ENCODE assay signal across 8 mouse cellular contexts in genomic region chr8:48153360-48154121, GRCm38 (mm10). TPM values are rescaled to one million over a fixed set of nuclear protein-coding genes. Genes with fewer than 3 reads are reported as not detected.
DNase-seq lines count a peak whose midpoint lies in the region; ATAC-seq and TF ChIP-seq lines count a peak whose summit lies in the region.

No protein-coding gene starts in this region.

- no peak overlapping the region for H3K9ac ChIP-seq in embryonic facial prominence, embryonic 15.5 days
- no peak overlapping the region for H3K9ac ChIP-seq in neural tube, embryonic 11.5 days (ENCODE audit: low read length)

- TF ChIP-seq POLR2A in kidney, adult 2 months (IDR thresholded peaks at IDR 0.05; ENCODE audit: low read depth, low read length) = no peak

- peak overlapping the region; percentile 40 for H3K4me2 ChIP-seq in embryonic facial prominence, embryonic 15.5 days (replicated peaks)
- no peak overlapping the region for H3K4me2 ChIP-seq in neural tube, embryonic 11.5 days (ENCODE audit: low read depth)

- H3K36me3 ChIP-seq in embryonic facial prominence, embryonic 15.5 days = no peaks in the 10 kb centered on the region
- no peaks in the 10 kb centered on the region for H3K36me3 ChIP-seq in kidney, adult 2 months (ENCODE audit: control insufficient read depth, insufficient read depth, low read length)
- peaks cover 16% of the 10 kb centered on the region for H3K36me3 ChIP-seq in limb, embryonic 10.5 days
- no peaks in the 10 kb centered on the region for H3K36me3 ChIP-seq in neural tube, embryonic 11.5 days (ENCODE audit: control insufficient read depth, insufficient read depth, low read length)

- H3K4me3 ChIP-seq in embryonic facial prominence, embryonic 15.5 days (replicated peaks) = peak overlapping the region; percentile 13; the same call in 1 of the 2 replicates
- no peak overlapping the region for H3K4me3 ChIP-seq in kidney, adult 2 months (ENCODE audit: insufficient read depth, low read depth, low read length)
- no peak overlapping the region for H3K4me3 ChIP-seq in limb, embryonic 10.5 days
- H3K4me3 ChIP-seq in neural tube, embryonic 11.5 days (ENCODE audit: low read depth, low read length) = no peak overlapping the region

- H3K9me3 ChIP-seq in embryonic facial prominence, embryonic 15.5 days (replicated peaks) = 0 out of 2 replicates have a peak, but pooled peaks cover 4% of the 10 kb centered on the region
- H3K9me3 ChIP-seq in limb, embryonic 10.5 days (replicated peaks) = peaks cover 4% of the 10 kb centered on the region; the same call in 1 of the 2 replicates
- H3K9me3 ChIP-seq in neural tube, embryonic 11.5 days (ENCODE audit: control insufficient read depth, low read length) = no peaks in the 10 kb centered on the region

- peak; percentile 57 for DNase-seq in layer of hippocampus, adult 11-12 months (ENCODE audit: low spot score)
- no peak for DNase-seq in layer of hippocampus, adult 9-10 months (ENCODE audit: low spot score)
- peak; percentile 68 to 77 for DNase-seq in heart, adult 9 months (ENCODE audit: low spot score in 2 of 2)
- peak; percentile 61 for DNase-seq in kidney, adult 2 months
- DNase-seq in limb, embryonic 10.5 days (ENCODE audit: low spot score) = peak; percentile 51
- DNase-seq in neural tube, embryonic 11.5 days (ENCODE audit: low spot score) = peak; percentile 35

- peak overlapping the region; percentile 19; the same call in 1 of the 2 replicates for H3K27ac ChIP-seq in embryonic facial prominence, embryonic 15.5 days (replicated peaks)
- H3K27ac ChIP-seq in kidney, adult 2 months (ENCODE audit: insufficient read depth, low read depth, low read length) = no peak overlapping the region
- peak overlapping the region; percentile 36; the same call in 1 of the 2 replicates for H3K27ac ChIP-seq in limb, embryonic 10.5 days
- no peak overlapping the region for H3K27ac ChIP-seq in neural tube, embryonic 11.5 days (ENCODE audit: low read depth, low read length)

- TF ChIP-seq CTCF in kidney, adult 2 months (conservative IDR thresholded peaks at IDR 0.05; ENCODE audit: insufficient read depth, insufficient read length, low read depth, low read length) = no peak

- peaks cover 20% of the 10 kb centered on the region for H3K4me1 ChIP-seq in embryonic facial prominence, embryonic 15.5 days
- no peaks in the 10 kb centered on the region for H3K4me1 ChIP-seq in kidney, adult 2 months (ENCODE audit: control insufficient read depth, insufficient read depth, low read length)
- H3K4me1 ChIP-seq in limb, embryonic 10.5 days = peaks cover 41% of the 10 kb centered on the region
- peaks cover 13% of the 10 kb centered on the region for H3K4me1 ChIP-seq in neural tube, embryonic 11.5 days (ENCODE audit: control insufficient read depth, insufficient read depth, low read length)

- peak; percentile 78; the same call in 1 of the 2 replicates for ATAC-seq in embryonic facial prominence, embryonic 15.5 days (ENCODE audit: insufficient number of reproducible peaks, low FRiP score, low TSS enrichment, low read depth)
- ATAC-seq in neural tube, embryonic 11.5 days (ENCODE audit: insufficient read depth, low FRiP score, low TSS enrichment) = no peak
- ATAC-seq in megakaryocyte-erythroid progenitor cell, adult 5-6 weeks (replicated peaks; ENCODE audit: low FRiP score, low TSS enrichment, poor library complexity, severe bottlenecking) = no peak

- WGBS in embryonic facial prominence, embryonic 15.5 days = 16% methylated on average over 15 of the region's 15 CpGs
- WGBS in kidney, adult 2 months = 22% methylated on average over 15 of the region's 15 CpGs
- WGBS in limb, embryonic 10.5 days = 40% methylated on average over 15 of the region's 15 CpGs
- whole genome bisulfite sequencing in neural tube, embryonic 11.5 days = 46% methylated on average over 15 of the region's 15 CpGs

- H3K27me3 ChIP-seq in embryonic facial prominence, embryonic 15.5 days = no peaks in the 10 kb centered on the region
- no peaks in the 10 kb centered on the region for H3K27me3 ChIP-seq in kidney, adult 2 months (replicated peaks; ENCODE audit: control insufficient read depth, insufficient read depth, low read length)
- H3K27me3 ChIP-seq in limb, embryonic 10.5 days (ENCODE audit: low read depth, poor library complexity, severe bottlenecking) = no peaks in the 10 kb centered on the region
- no peaks in the 10 kb centered on the region for H3K27me3 ChIP-seq in neural tube, embryonic 11.5 days (ENCODE audit: control insufficient read depth, insufficient read depth, low read length)

RNA-seq across cellular contexts. Expression of gene Dctd, which starts 54.6 kb away (rescaled TPM):
- polyA plus RNA-seq in embryonic facial prominence, embryonic 15.5 days (2015; fragmentation: Nextera tagmentation; extraction: Ambion mirVana) = 24.3 and 24.9 TPM in 2 replicates
- 1.3 and 1.8 TPM in 2 replicates for polyA plus RNA-seq in kidney, adult 2 months (2012; rRNA removed)
- 61.9 and 72.0 TPM in 2 replicates for polyA plus RNA-seq in limb, embryonic 10.5 days (2016; fragmentation: Nextera tagmentation; extraction: Ambion mirVana)
- polyA plus RNA-seq in neural tube, embryonic 11.5 days (2014; fragmentation: Nextera tagmentation; extraction: Ambion mirVana) = 32.9 and 33.1 TPM in 2 replicates
- 47.3 and 48.2 TPM in 2 replicates for total RNA-seq in megakaryocyte-erythroid progenitor cell, adult 5-6 weeks (2014; fragmentation: Nextera tagmentation)
- total RNA-seq in megakaryocyte-erythroid progenitor cell, adult 5-6 weeks (2017) = 57.5 and 86.5 TPM in 2 replicates

Comparison
In these comparisons a context has a peak if more than half of its experiments do, and no peak if none do; other contexts are left out.
1. H3K27ac ChIP-seq: peak in embryonic facial prominence, embryonic 15.5 days (single experiment) and limb, embryonic 10.5 days (single experiment); none in kidney, adult 2 months (single experiment) and neural tube, embryonic 11.5 days (single experiment).